Mouse (Mus musculus): Measurements from ENCODE around the gene Acvr1. TPM values are rescaled to one million over a fixed set of nuclear protein-coding genes. Genes with fewer than 3 reads are reported as not detected.

Acvr1 gene
- polyA plus RNA-seq, 1 experiment from 2014 or later = 3.5 TPM

DNA sequence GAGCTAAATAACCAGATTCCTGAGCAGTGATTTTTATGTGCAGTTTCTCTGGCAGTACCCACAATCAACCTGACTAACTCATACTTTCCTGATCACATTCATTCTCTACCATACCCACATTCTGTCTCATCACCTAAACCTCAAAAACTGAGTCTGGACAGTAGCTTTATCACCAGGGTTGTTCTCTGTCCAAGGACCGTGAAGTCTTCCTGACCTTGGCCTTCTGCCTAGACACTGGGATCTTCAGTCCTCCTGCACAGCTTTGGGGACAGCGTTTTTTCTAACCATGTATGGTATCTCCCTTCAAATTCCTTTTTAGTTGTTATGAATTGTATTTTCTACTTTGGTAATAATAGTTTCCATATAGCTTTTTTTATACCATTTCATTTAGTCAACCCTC, 163.5 kb downstream of the Acvr1 start:
- no peaks in the 10 kb centered on the region for H3K36me3 ChIP-seq
- H3K4me1 ChIP-seq (replicated peaks) = no peaks in the 10 kb centered on the region
- H3K9me3 ChIP-seq = no peaks in the 10 kb centered on the region
- no peak overlapping the region for H3K27ac ChIP-seq
- no peak overlapping the region for H3K4me3 ChIP-seq
- 91% methylated on average over 2 of the region's 2 CpGs for WGBS
- DNase-seq (ENCODE audit: low spot score) = no peak
- no peaks in the 10 kb centered on the region for H3K27me3 ChIP-seq (ENCODE audit: insufficient read depth, poor library complexity, severe bottlenecking)

DNA sequence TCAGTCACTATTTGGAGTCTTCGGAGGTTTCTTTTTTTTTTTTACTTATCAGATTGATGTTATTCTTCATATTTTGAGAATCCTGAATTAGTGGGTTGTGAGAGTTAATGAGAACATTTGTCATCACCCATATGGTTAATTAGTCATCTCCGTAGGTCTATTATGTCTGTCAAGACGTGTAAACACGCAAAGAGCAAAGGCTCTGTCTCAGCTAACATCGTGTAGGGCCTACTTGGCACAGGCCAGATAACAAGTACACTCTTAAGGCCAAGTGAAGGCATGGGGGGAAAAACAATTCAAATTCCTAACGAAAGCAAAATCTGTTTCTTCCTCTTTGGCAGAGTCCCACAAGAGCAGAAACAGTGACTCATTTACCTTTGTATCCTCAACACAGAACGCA, 178.4 kb downstream of the Acvr1 start:
- DNase-seq (ENCODE audit: low spot score) = no peak
- Histone ChIP-seq H3K9me3 (no peaks in the 10 kb centered on the region), H3K27ac (no peak overlapping the region), H3K27me3 (ENCODE audit: insufficient read depth, poor library complexity, severe bottlenecking) (no peaks in the 10 kb centered on the region), H3K4me3 (no peak overlapping the region), H3K36me3 (no peaks in the 10 kb centered on the region), H3K4me1 (replicated peaks) (no peaks in the 10 kb centered on the region)
- 89% methylated on average over 7 of the region's 7 CpGs for WGBS

DNA sequence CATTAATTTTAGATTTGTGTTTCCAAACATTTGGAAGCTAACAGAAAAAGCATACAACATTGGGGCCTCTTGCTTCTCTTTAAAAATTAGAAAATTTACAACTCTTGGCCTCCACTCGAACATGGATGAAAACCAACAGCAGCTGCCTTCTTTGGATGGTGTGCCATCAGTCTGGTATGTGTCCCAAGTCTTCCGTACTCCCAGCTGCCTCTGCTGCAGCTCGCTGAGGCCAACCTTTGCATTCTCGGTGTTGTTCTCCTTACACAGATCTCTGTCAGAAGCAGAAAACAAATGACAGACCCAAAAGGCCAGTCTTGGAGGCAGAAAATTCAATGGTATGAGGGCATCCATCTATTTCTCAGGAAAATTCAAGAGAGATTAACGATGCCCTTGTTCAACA, 186.9 kb downstream of the Acvr1 start:
- 82% methylated on average over 5 of the region's 5 CpGs for WGBS
- no peak for DNase-seq (ENCODE audit: low spot score)

DNA sequence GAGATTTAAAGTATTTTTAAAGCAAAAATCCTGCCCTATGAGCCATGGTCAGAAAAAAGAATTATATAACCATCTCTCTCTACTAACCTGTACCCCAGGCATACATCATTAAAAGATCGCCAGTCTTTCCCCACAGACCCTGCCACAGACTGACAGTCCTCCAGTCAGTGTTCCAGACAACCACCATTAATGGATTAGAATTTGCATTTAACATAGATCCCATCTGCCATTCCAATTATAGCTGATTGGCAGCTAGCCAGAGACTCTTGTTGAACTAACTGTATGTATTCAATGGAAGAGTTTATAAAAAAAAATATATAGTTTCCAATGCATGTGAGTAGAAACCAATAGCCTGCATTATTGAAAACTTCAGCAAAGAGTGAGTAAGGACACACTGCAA, 187.5 kb downstream of the Acvr1 start:
- WGBS = 74% methylated on average over 1 of the region's 1 CpGs
- DNase-seq (ENCODE audit: low spot score) = no peak
- H3K27ac ChIP-seq = no peak overlapping the region
- H3K4me3 ChIP-seq = no peak overlapping the region
- no peaks in the 10 kb centered on the region for H3K9me3 ChIP-seq
- no peaks in the 10 kb centered on the region for H3K36me3 ChIP-seq
- H3K4me1 ChIP-seq (replicated peaks) = no peaks in the 10 kb centered on the region
- no peaks in the 10 kb centered on the region for H3K27me3 ChIP-seq (ENCODE audit: insufficient read depth, poor library complexity, severe bottlenecking)

More for the DNA sequence above, 186.9 kb downstream of the Acvr1 start:
- no peak overlapping the region for H3K27ac ChIP-seq
- H3K36me3 ChIP-seq = no peaks in the 10 kb centered on the region
- no peaks in the 10 kb centered on the region for H3K9me3 ChIP-seq
- H3K27me3 ChIP-seq (ENCODE audit: insufficient read depth, poor library complexity, severe bottlenecking) = no peaks in the 10 kb centered on the region
- H3K4me3 ChIP-seq = no peak overlapping the region
- no peaks in the 10 kb centered on the region for H3K4me1 ChIP-seq (replicated peaks)

DNA sequence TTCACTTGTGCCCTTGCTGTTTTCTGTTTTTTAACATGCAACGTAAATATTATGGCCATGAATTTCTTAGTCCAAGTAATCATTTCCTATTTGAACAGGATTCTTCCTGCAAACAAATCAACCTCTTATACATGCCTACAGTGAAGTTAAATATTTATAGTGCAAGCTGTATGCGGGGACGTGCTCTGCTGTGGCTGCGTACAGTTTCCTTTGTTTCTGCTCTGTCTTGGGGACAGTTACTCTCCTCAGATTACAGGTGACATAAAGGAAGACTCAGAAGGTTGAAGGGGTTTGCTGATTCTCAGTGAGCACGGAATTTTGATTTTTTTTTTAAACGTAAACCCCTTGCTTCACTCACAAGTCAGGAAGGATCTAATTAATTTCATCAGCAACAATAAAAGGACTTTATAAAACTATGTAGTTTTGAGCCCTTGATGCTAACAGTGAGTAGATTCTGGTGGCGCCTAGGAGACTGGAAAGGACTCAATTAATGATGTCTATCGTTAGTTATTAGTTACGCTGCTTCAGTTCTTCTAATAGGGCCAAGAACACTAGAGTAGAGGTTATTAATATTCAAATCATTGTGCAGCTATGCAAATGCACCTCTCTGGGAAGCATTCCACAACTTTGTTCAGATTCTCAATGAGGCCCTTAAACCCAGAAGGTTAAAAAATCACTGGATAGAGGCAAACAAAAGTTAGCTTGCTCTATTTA, 189.4 kb downstream of the Acvr1 start:
- no peaks in the 10 kb centered on the region for H3K36me3 ChIP-seq
- H3K27me3 ChIP-seq (ENCODE audit: insufficient read depth, poor library complexity, severe bottlenecking) = no peaks in the 10 kb centered on the region
- 78% methylated on average over 9 of the region's 9 CpGs for WGBS
- H3K4me3 ChIP-seq = no peak overlapping the region
- H3K9me3 ChIP-seq = no peaks in the 10 kb centered on the region
- H3K4me1 ChIP-seq (replicated peaks) = no peaks in the 10 kb centered on the region
- DNase-seq (ENCODE audit: low spot score) = no peak
- no peak overlapping the region for H3K27ac ChIP-seq

DNA sequence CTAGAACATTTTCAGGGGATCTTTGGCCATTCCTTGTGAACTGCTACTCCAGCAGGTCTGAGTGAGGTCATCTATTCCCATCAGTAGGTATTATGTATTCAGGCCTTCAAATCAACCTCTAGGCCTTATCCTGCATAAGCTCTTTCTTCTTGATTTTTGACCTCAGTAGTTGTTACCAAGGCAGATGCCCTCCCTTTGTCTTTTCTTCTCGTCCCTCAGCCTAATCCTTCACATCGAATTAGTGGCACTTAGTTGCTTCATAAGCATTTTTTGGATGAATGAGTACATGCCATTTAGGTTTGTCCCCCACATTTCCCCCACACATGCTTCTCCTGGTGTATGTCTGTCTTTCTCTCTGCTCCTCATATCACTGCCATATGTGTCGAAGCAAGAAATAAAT, 200.8 kb downstream of the Acvr1 start:
- no peak for DNase-seq (ENCODE audit: low spot score)
- WGBS = 78% methylated on average over 3 of the region's 3 CpGs
- H3K36me3 ChIP-seq = no peaks in the 10 kb centered on the region
- H3K27me3 ChIP-seq (ENCODE audit: insufficient read depth, poor library complexity, severe bottlenecking) = no peaks in the 10 kb centered on the region
- H3K4me3 ChIP-seq = no peak overlapping the region
- H3K27ac ChIP-seq = no peak overlapping the region
- no peaks in the 10 kb centered on the region for H3K4me1 ChIP-seq (replicated peaks)
- H3K9me3 ChIP-seq = no peaks in the 10 kb centered on the region

DNA sequence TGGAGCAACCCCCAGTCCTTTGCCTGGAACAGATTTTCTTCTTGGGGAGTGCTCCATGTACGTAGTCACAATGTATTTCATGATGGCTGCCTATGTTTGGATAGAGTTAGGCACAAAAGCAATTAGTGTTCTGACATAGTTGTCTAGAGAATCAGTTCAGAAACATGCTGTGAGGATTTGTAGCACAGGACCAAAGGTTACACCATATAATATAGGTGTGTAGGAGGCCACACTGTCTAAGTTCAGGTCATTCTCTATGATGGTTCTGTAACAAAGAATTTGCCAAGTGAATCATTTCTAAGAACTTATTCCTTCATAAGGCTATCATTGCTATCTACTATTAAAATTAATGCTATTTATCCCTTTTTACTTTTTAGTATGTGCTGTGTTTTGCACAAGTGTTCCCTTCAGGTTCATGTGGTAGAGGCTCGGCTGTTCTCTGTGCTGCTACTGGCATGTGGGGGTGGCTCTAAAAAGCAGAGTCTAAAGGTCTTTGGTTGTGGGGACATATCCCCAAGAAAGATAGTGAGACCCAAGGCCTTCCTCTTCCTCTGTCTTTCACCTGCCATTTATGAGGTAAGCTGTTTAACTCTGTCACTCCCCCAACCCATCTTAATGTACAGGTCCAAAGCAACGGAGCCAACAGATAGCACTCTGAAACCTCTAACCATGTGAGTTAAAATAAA, 205.5 kb downstream of the Acvr1 start:
- peaks cover 29% of the 10 kb centered on the region for H3K27me3 ChIP-seq (ENCODE audit: insufficient read depth, poor library complexity, severe bottlenecking)
- H3K9me3 ChIP-seq = no peaks in the 10 kb centered on the region
- WGBS = 86% methylated on average over 3 of the region's 3 CpGs
- no peak for DNase-seq (ENCODE audit: low spot score)
- no peaks in the 10 kb centered on the region for H3K36me3 ChIP-seq
- H3K4me1 ChIP-seq (replicated peaks) = peaks cover 16% of the 10 kb centered on the region
- no peak overlapping the region for H3K4me3 ChIP-seq
- no peak overlapping the region for H3K27ac ChIP-seq

DNA sequence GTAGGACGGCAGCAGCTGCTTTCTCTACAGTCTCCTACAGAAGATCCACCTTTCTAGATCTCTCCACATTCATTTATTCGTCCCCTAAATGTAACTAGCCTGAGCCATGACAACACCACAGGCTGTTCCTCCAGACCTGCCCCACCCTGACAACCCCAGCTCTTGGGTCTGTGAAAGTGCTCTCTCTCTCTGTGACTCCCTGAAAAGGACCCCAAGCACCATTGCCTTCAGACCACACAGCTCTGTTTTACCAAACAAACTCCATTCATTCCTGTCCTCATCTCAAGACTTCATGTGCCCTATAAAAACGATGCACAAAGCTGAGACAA, 208.9 kb downstream of the Acvr1 start:
- 11% methylated on average over 3 of the region's 3 CpGs for WGBS
- Histone ChIP-seq H3K9me3 (no peaks in the 10 kb centered on the region), H3K36me3 (no peaks in the 10 kb centered on the region), H3K27me3 (ENCODE audit: insufficient read depth, poor library complexity, severe bottlenecking) (peaks cover 45% of the 10 kb centered on the region), H3K4me3 (peak overlapping the region; percentile 60), H3K27ac (no peak overlapping the region; the same call in 1 of the 2 replicates), H3K4me1 (replicated peaks) (peaks cover 16% of the 10 kb centered on the region)
- DNase-seq (ENCODE audit: low spot score) = no peak

DNA sequence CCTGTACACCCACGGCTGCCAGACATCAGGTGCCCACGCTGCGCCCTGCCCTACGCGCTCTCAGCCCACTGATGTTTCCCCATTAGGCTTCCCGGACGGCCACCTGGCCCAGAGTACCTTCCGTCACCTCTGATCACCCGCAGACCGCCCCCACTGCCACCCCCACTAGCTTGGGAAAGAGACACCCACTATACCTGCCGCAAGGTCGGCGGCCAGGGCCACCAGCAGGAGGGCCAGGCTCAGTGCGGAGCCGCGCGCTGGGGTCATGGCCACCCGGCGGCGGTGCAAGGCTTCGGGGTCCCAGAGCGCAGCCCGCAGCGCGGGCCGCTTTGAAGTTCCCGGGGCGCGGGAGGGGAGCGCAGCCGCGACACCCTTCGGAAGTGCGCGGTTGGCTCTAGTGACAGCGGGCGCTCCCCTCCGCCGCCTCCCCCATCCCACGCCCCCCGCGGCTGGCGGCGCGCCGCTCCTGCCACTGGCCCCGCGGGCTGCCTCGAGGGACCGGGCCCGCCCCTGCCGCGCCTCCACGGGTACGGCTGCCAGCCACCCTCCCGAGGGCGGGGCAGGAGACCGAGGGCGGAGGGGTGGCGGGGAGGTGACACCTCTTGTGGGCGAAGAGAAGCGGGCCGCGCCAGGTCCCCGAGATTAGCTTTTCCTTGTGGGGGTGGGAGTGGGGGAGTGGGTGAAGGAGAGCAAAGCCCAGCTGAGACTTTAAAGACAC, 209.4 kb downstream of the Acvr1 start, which contains the start of gene Acvr1c:
Acvr1c (minus strand) TSS at position 482 of the 718 bp plus-strand sequence.
- Histone ChIP-seq H3K4me1 (replicated peaks) (peaks cover 16% of the 10 kb centered on the region), H3K27ac (peak within 1 kb of the TSS; percentile 35; the same call in 1 of the 2 replicates), H3K4me3 (peak within 1 kb of the TSS; percentile 60), H3K36me3 (no peaks in the 10 kb centered on the region), H3K9me3 (no peaks in the 10 kb centered on the region), H3K27me3 (ENCODE audit: insufficient read depth, poor library complexity, severe bottlenecking) (peaks cover 45% of the 10 kb centered on the region)
- DNase-seq (ENCODE audit: low spot score) = peak; percentile 32
- under 1% methylated on average over 65 of the region's 65 CpGs for WGBS

DNA sequence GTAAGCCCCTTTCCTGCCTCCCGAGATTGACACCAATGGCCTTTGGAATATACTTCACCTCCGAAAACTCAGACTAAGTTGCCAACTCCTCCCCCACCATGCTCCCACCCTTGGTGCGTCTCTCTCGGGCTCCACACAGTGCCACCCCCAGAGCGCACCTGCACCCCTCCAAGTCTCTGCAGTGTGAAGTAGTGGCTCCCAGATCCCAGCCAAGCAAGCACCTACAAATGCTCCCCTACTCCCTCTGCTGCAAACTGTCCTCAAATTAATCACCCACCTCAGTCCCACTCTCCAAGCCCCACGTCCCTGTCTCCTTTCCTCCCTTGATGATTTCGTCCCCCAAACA, 209.9 kb downstream of the Acvr1 start:
- Histone ChIP-seq H3K36me3 (no peaks in the 10 kb centered on the region), H3K9me3 (no peaks in the 10 kb centered on the region), H3K4me3 (peak overlapping the region; percentile 60), H3K4me1 (replicated peaks) (peaks cover 16% of the 10 kb centered on the region), H3K27ac (no peak overlapping the region), H3K27me3 (ENCODE audit: insufficient read depth, poor library complexity, severe bottlenecking) (peaks cover 45% of the 10 kb centered on the region)
- 0% methylated on average over 7 of the region's 7 CpGs for WGBS
- DNase-seq (ENCODE audit: low spot score) = peak; percentile 12

DNA sequence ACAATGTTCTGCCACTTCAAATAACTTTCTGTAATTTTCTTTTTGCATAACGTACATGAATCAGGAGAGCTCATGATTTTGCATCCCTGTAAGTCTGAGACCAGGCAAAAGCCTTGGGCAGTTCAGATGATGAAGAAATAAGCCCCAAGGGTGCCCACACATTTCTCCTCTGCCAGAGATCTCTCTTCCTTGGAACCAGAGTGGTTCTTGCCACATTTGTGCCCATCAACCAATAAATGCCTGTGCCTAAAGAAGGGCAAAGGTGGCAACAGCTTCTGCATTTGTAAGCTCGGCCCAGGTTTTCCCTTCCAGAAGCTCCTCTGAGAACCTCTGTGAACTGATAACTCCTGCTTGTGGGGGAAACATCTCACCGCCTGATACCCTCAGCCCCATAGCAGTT, 212.6 kb downstream of the Acvr1 start:
- no peak for DNase-seq (ENCODE audit: low spot score)
- H3K27me3 ChIP-seq (ENCODE audit: insufficient read depth, poor library complexity, severe bottlenecking) = peaks cover 45% of the 10 kb centered on the region
- H3K9me3 ChIP-seq = no peaks in the 10 kb centered on the region
- no peak overlapping the region for H3K27ac ChIP-seq
- no peak overlapping the region for H3K4me3 ChIP-seq
- H3K36me3 ChIP-seq = no peaks in the 10 kb centered on the region
- H3K4me1 ChIP-seq (replicated peaks) = peaks cover 16% of the 10 kb centered on the region
- WGBS = 86% methylated on average over 3 of the region's 3 CpGs

DNA sequence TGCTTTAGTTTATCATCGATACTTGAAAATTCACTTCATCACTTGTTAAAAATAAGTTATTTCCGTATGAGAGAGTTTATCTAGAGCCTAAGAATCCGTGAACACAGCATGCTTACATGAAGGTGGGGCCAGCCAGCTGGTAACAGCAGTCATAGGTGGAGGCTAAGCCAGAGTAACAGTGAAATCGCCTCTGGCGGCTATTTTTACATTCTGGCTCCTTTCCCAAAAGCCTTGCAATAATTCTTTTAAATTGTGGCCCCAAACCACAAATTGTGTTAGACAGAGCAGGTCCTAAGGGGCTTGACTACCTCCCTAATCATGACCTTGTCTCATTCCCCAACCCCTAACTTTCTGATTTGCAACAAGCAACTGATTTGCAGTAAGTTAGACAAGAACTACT, 214.1 kb downstream of the Acvr1 start:
- no peak for DNase-seq (ENCODE audit: low spot score)
- H3K9me3 ChIP-seq = no peaks in the 10 kb centered on the region
- peaks cover 30% of the 10 kb centered on the region for H3K27me3 ChIP-seq (ENCODE audit: insufficient read depth, poor library complexity, severe bottlenecking)
- H3K36me3 ChIP-seq = no peaks in the 10 kb centered on the region
- H3K4me1 ChIP-seq (replicated peaks) = peaks cover 11% of the 10 kb centered on the region
- no peak overlapping the region for H3K27ac ChIP-seq
- no peak overlapping the region for H3K4me3 ChIP-seq
- 82% methylated on average over 5 of the region's 5 CpGs for WGBS

DNA sequence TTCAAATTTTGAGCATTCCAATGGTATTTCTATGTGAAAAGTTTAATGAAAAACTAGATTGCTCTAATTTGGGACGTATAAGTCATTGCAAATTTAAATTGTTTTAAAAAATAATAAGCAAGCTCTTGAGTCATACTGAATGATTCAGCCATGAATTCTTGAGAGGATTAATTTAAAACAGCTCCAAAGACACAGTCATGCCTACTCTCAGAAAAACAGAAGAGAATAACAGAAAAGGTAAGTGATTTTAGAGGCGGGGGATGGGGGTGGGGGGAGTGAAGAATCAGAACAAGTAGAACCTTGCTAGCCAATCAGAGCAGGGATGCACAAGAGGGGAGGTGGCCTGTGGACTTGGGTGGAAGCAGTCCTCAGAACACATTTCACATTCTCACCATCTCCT, 216.3 kb downstream of the Acvr1 start:
- no peak overlapping the region for H3K4me3 ChIP-seq
- peaks cover 11% of the 10 kb centered on the region; the same call in 1 of the 2 replicates for H3K27me3 ChIP-seq (ENCODE audit: insufficient read depth, poor library complexity, severe bottlenecking)
- H3K9me3 ChIP-seq = no peaks in the 10 kb centered on the region
- H3K4me1 ChIP-seq (replicated peaks) = no peaks in the 10 kb centered on the region
- DNase-seq (ENCODE audit: low spot score) = no peak
- no peaks in the 10 kb centered on the region for H3K36me3 ChIP-seq
- H3K27ac ChIP-seq = no peak overlapping the region
- 88% methylated on average over 2 of the region's 2 CpGs for WGBS

Measured in hindbrain, embryonic 10.5 days (tissue).